Mouse (Mus musculus) lung, embryonic 14.5 days (tissue): ENCODE data around the gene Gm6034. TPM values are rescaled to one million over a fixed set of nuclear protein-coding genes. Genes with fewer than 3 reads are reported as not detected.
"Not testable (repeated sequence)": the region's sequence is repeated elsewhere in the genome, so short reads cannot be mapped to it uniquely, and the experiment has no call there.

ENCODE experiments used
- ATAC-seq: fragments of 200-750 bp; cut with Nextera tagmentation; 2 replicates; pipeline ENCODE4 v1.8.0; 2017; ENCODE audit warnings: mild to moderate bottlenecking, moderate TSS enrichment, moderate library complexity; ENCODE audit not compliant: insufficient read depth
- DNase-seq: peaks from one replicate; pipeline ENCODE4 v3.0.0-alpha.2; 2015
- H3K27ac ChIP-seq: fragments of 300-500 bp; sonication (generic); 2 replicates; pipeline ENCODE4 v1.5.1; 2014; ENCODE audit warnings: low read depth, mild to moderate bottlenecking, moderate library complexity
- H3K27me3 ChIP-seq: fragments of 300-500 bp; sonication (generic); 2 replicates; pipeline ENCODE4 v1.6.1; 2014; ENCODE audit warnings: low read length, control low read depth; ENCODE audit not compliant: insufficient read depth
- H3K36me3 ChIP-seq: fragments of 300-500 bp; sonication (generic); 2 replicates; pipeline ENCODE4 v1.6.1; 2014; ENCODE audit warnings: control low read depth; ENCODE audit not compliant: insufficient read depth
- H3K4me1 ChIP-seq: fragments of 300-500 bp; sonication (generic); 2 replicates; pipeline ENCODE4 v1.6.1; 2014; ENCODE audit warnings: antibody characterized with exemption, control low read depth; ENCODE audit not compliant: insufficient read depth
- H3K4me2 ChIP-seq: fragments of 300-500 bp; sonication (generic); 2 replicates; pipeline ENCODE4 v1.6.1; 2014; ENCODE audit warnings: mild to moderate bottlenecking
- H3K4me3 ChIP-seq: fragments of 300-500 bp; sonication (generic); 2 replicates; pipeline ENCODE4 v1.5.1; 2014; ENCODE audit warnings: low read depth, low read length
- H3K9ac ChIP-seq: fragments of 300-500 bp; sonication (generic); 2 replicates; pipeline ENCODE4 v1.6.1; 2014
- H3K9me3 ChIP-seq: fragments of 300-500 bp; sonication (generic); 2 replicates; pipeline ENCODE4 v1.6.1; 2016; ENCODE audit warnings: low read depth, low read length, control low read depth
- CTCF ChIP-seq: IDR thresholded peaks from 2 replicates; pipeline ENCODE4 v1.5.1; 2016; ENCODE audit warnings: antibody characterized with exemption, low read depth
- WGBS: fragments of 180-500 bp; shearing (Covaris S2); extraction: QIAGEN DNeasy Blood & Tissue Kit; methylation state at CpG from one replicate; pipeline ENCODE4 v1.1.7; 2014; 5-methylcytosine and 5-hydroxymethylcytosine counted together
- polyA plus RNA-seq: library from polyadenylated mRNA; unstranded; fragments of >200 nt; fragmentation: Nextera tagmentation; extraction: Ambion mirVana; gene quantifications from 2 replicates; pipeline ENCODE4 v1.2.1, GENCODE M21; 2014

The Gm6034 gene
- polyA plus RNA-seq, 1 experiment from 2014 or later = not detected

DNA sequence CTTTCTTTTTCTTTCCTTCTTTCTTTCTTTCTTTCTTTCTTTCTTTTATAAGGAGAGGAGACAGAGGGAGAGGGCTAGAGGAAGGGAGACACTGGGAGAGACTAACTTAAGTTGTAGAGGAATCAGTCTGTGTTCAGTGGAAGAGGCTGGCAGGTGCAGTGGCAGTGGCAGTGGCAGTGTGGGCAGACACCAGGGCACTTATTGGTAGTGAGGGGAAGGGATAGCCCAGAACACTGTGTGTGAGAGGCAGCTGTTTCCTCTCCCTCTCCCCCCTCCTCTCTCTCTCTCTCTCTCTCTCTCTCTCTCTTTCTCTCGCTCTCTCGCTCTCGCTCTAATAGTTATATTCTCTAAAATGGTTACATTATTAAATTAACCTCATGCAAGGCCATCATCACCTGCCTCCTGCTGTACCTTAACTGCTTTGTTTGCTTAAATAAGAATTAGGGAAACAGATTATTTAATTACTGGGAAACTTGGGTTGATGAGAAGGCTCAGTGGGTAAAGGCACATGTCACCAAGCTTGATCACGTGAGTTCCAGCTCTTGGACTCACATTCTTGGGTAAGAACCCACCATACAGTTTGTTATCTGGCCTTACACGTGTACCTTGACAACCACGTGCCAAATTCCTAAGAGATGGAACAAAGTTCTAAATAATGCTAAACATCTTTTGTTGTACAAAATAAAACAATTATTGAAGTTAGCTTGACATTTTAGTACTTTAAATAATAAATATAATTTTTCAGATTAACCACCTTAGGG lies 44.0 kb upstream of the Gm6034 start:
- Histone ChIP-seq H3K4me2 (no peak overlapping the region), H3K9me3 (no peaks in the 10 kb centered on the region), H3K36me3 (no peaks in the 10 kb centered on the region), H3K27me3 (no peaks in the 10 kb centered on the region), H3K9ac (no peak overlapping the region), H3K27ac (no peak overlapping the region), H3K4me1 (no peaks in the 10 kb centered on the region), H3K4me3 (no peak overlapping the region)
- no peak for TF ChIP-seq CTCF
- DNase-seq (no peak), ATAC-seq (no peak)
- WGBS = 81% methylated on average over 6 of the region's 6 CpGs

DNA sequence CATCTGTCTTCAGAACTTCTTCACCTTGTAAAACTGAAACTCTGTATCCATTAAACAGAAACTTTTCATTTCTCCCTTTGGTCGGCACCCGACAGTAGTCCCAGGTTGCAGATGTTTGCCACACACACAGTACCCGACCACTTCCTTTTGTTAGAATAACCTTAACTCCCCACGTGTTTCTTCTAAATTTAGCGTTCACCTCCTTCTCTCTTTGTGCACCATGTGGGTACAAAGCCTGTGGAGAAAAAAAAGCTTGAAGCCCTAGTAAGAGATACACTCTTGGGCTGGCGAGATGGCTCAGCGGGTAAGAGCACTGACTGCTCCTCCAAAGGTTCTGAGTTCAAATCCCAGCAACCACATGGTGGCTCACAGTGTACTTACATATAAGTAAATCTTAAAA lies 43.4 kb upstream of the Gm6034 start:
- Histone ChIP-seq H3K9me3 (no peaks in the 10 kb centered on the region), H3K36me3 (no peaks in the 10 kb centered on the region), H3K9ac (no peak overlapping the region), H3K27ac (no peak overlapping the region), H3K4me1 (no peaks in the 10 kb centered on the region), H3K4me3 (no peak overlapping the region), H3K4me2 (no peak overlapping the region), H3K27me3 (no peaks in the 10 kb centered on the region)
- WGBS = 78% methylated on average over 7 of the region's 7 CpGs
- TF ChIP-seq CTCF = no peak
- DNase-seq = no peak
- ATAC-seq = no peak

DNA sequence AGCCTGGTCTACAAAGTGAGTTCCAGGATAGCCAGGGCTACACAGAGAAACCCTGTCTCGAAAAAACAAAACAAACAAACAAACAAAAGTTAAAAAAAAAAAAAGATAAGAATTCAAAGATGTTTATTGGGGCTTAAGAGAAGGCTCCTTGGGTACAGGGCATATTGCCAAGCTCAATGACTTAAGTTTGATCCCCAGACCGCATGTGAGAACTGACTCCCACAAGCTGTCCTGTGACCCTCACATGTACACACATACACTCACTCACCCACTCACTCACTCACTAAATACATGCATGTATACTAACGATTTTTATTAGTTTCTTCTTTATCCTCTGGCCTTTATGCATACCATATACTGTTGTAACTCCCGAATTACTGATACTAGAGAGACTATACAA lies 42.4 kb upstream of the Gm6034 start:
- no peak overlapping the region for H3K4me3 ChIP-seq
- no peak for ATAC-seq
- DNase-seq = no peak
- 66% methylated on average over 4 of the region's 4 CpGs for WGBS
- H3K9me3 ChIP-seq = no peaks in the 10 kb centered on the region
- no peaks in the 10 kb centered on the region for H3K27me3 ChIP-seq
- no peak overlapping the region for H3K4me2 ChIP-seq
- TF ChIP-seq CTCF = no peak
- no peak overlapping the region for H3K27ac ChIP-seq
- H3K4me1 ChIP-seq = no peaks in the 10 kb centered on the region
- H3K9ac ChIP-seq = no peak overlapping the region
- H3K36me3 ChIP-seq = no peaks in the 10 kb centered on the region

DNA sequence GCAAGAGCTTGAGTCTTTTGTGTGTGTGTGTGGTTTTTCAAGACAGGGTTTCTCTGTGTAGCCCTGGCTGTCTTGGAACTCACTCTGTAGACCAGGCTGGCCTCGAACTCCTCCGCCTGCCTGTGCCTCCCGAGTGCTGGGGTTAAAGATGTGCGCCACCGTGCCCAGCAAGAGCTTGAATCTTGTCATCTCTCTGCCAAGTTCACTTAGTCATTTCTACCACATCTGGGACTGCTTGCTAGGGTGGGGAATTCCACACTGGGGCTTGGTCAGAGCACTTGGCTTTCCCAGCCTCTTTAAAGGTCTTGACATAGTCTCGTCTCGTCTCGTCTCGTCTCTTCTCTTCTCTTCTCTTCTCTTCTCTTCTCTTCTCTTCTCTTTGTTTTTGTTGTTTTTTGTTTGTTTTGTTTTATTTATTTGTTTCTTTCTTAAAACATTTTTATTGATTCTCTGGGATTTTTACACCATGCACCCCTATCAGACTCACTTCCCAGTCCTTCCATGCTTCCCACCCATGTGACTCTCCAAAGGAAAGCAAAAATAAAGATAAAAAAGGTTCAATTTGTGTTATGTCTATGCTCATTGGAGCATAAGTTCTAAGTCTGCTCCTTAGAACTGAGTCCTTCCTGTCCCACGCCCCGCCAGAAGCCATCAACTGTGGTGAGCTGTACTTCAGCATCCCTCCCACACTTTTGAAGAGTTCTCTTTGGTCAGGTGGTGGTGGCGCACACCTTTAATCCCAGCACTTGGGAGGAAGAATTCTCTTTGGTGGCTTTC lies 41.5 kb upstream of the Gm6034 start:
- Histone ChIP-seq H3K9ac (no peak overlapping the region), H3K27me3 (no peaks in the 10 kb centered on the region), H3K36me3 (no peaks in the 10 kb centered on the region), H3K4me3 (no peak overlapping the region), H3K4me1 (no peaks in the 10 kb centered on the region), H3K4me2 (no peak overlapping the region), H3K27ac (no peak overlapping the region), H3K9me3 (no peaks in the 10 kb centered on the region)
- ATAC-seq (no peak), DNase-seq (no peak)
- TF ChIP-seq CTCF = no peak
- 92% methylated on average over 12 of the region's 12 CpGs for WGBS

DNA sequence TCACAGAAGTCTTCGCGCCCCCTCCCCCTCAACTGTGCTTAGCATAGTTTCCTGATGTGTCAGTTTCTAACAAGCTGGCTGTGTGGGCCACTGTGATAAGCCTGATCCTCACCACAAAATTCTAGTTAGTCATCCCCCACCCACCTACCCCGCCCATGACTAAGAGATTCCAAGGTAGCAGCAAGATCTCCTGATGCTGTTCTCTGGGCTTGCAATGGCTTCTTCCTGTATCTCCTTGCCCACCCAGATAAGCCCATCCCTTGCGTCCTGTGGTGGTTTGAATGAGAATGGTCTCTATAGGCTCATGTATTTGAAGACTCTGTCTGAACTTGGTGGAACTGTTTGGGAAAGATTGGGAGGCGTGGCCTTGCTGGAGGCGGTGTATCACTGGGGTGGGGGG lies 40.8 kb upstream of the Gm6034 start:
- WGBS = 96% methylated on average over 6 of the region's 6 CpGs
- no peak overlapping the region for H3K27ac ChIP-seq
- ATAC-seq = no peak
- no peak overlapping the region for H3K4me2 ChIP-seq
- DNase-seq = no peak
- H3K27me3 ChIP-seq = no peaks in the 10 kb centered on the region
- no peaks in the 10 kb centered on the region for H3K9me3 ChIP-seq
- no peak overlapping the region for H3K9ac ChIP-seq
- no peaks in the 10 kb centered on the region for H3K4me1 ChIP-seq
- no peak for TF ChIP-seq CTCF
- H3K36me3 ChIP-seq = no peaks in the 10 kb centered on the region
- no peak overlapping the region for H3K4me3 ChIP-seq

DNA sequence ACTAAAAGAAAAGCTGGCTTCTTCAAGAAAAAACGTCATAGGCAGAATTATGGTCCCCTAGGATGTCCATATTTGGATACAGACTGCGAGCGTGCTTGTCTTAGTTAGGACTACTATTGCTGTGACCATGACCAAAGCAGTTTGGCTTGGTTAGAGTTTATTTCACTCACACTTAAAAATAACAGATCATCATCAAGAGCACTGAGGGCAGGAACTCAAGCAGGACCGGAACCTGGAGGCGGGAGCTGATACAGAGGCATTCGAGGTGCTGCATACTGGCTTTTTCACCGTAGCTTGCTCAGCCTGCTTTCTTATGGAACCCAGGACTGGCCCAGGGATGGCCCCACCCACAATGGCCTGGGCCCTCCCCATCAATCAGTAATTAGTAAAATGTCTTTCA lies 39.4 kb upstream of the Gm6034 start:
- no peaks in the 10 kb centered on the region for H3K36me3 ChIP-seq
- H3K4me2 ChIP-seq = no peak overlapping the region
- ATAC-seq (no peak), DNase-seq (no peak)
- no peaks in the 10 kb centered on the region for H3K27me3 ChIP-seq
- TF ChIP-seq CTCF = no peak
- WGBS = 91% methylated on average over 7 of the region's 7 CpGs
- H3K9me3 ChIP-seq = no peaks in the 10 kb centered on the region
- no peak overlapping the region for H3K4me3 ChIP-seq
- H3K4me1 ChIP-seq = no peaks in the 10 kb centered on the region
- H3K9ac ChIP-seq = no peak overlapping the region
- no peak overlapping the region for H3K27ac ChIP-seq

DNA sequence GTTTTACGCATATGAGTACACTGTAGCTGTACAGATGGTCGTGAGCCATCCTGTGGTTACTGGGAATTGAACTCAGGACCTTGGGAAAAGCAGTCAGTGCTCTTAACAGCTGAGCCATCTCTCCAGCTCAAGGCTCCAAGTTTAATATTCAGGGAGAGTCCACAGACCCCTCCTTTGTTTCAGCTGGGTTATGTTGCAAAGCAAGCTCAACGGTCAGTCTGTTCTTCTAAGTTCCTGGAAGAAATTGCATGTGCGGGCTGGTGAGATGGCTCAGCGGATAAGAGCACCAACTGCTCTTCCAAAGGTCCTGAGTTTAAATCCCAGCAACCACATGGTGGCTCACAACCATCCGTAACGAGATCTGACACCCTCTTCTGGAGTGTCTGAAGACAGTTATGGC lies 38.4 kb upstream of the Gm6034 start:
- not testable (repeated sequence) for H3K9me3 ChIP-seq, H3K4me2 ChIP-seq, ATAC-seq, H3K27ac ChIP-seq, H3K9ac ChIP-seq, H3K4me3 ChIP-seq, H3K36me3 ChIP-seq, DNase-seq, H3K4me1 ChIP-seq, H3K27me3 ChIP-seq
- 83% methylated on average over 7 of the region's 7 CpGs for WGBS
